9 mouse cellular contexts compared by ENCODE assay signal in genomic region chr8:22228621-22229020, GRCm38 (mm10). TPM values are rescaled to one million over a fixed set of nuclear protein-coding genes. Genes with fewer than 3 reads are reported as not detected.
DNase-seq lines count a peak whose midpoint lies in the region; ATAC-seq and TF ChIP-seq lines count a peak whose summit lies in the region.
"Had no signal": no experiment of that assay in that cellular context is flagged by ENCODE, and none has a peak within 500 bp of the region (broad histone marks: within the 10 kb centered on the region; RNA-seq: fewer than 3 reads in every experiment).

No protein-coding gene starts in this region.

- no peak for DNase-seq in hindbrain, embryonic 14.5 days (ENCODE audit: low spot score)
- DNase-seq in kidney, postnatal 0 days (ENCODE audit: low spot score) = peak; percentile 59
- peak; percentile 20 for DNase-seq in splenic B cell, adult 2 months (ENCODE audit: low read depth, low spot score)
- DNase-seq in cerebellum, adult 11 months = no peak
- DNase-seq in urinary bladder, postnatal 10 days (ENCODE audit: low spot score) = no peak

- H3K9ac ChIP-seq in hindbrain, embryonic 14.5 days = no peak overlapping the region
- no peak overlapping the region for H3K9ac ChIP-seq in hindbrain, embryonic 12.5 days
- H3K9ac ChIP-seq in kidney, postnatal 0 days (ENCODE audit: low read depth, low read length) = no peak overlapping the region
- H3K9ac ChIP-seq: limb, embryonic 13.5 days had no signal

- no peak for TF ChIP-seq CTCF in cortical plate, adult 2 months (IDR thresholded peaks at IDR 0.05; ENCODE audit: extremely low read depth, insufficient read depth, low read length)
- no peak for TF ChIP-seq CTCF in kidney, postnatal 0 days (IDR thresholded peaks at IDR 0.05; ENCODE audit: low read depth)

- H3K4me2 ChIP-seq in hindbrain, embryonic 14.5 days (replicated peaks) = peak overlapping the region; percentile 15
- H3K4me2 ChIP-seq in hindbrain, embryonic 12.5 days (replicated peaks) = no peak overlapping the region
- H3K4me2 ChIP-seq in kidney, postnatal 0 days (ENCODE audit: low read length) = peak overlapping the region; percentile 89

- no peak for TF ChIP-seq POLR2A in cortical plate, adult 2 months (IDR thresholded peaks at IDR 0.05; ENCODE audit: extremely low read depth, insufficient read depth, low read length)

- 34% methylated on average over 7 of the region's 7 CpGs for WGBS in hindbrain, embryonic 14.5 days
- WGBS in hindbrain, embryonic 12.5 days = 38% methylated on average over 7 of the region's 7 CpGs
- WGBS in kidney, postnatal 0 days = 42% methylated on average over 7 of the region's 7 CpGs

- H3K9me3 ChIP-seq in hindbrain, embryonic 14.5 days (ENCODE audit: control insufficient read depth, low read length) = no peaks in the 10 kb centered on the region
- H3K9me3 ChIP-seq in hindbrain, embryonic 12.5 days (replicated peaks) = no peaks in the 10 kb centered on the region
- no peaks in the 10 kb centered on the region for H3K9me3 ChIP-seq in kidney, postnatal 0 days (replicated peaks; ENCODE audit: low read length)
- H3K9me3 ChIP-seq: limb, embryonic 13.5 days had no signal

- no peak for ATAC-seq in hindbrain, embryonic 14.5 days (ENCODE audit: low FRiP score)
- no peak for ATAC-seq in hindbrain, embryonic 12.5 days (ENCODE audit: low FRiP score)
- no peak for ATAC-seq in kidney, postnatal 0 days (replicated peaks; ENCODE audit: low FRiP score, low read depth)
- no peak for ATAC-seq in megakaryocyte-erythroid progenitor cell, adult 5-6 weeks (replicated peaks; ENCODE audit: low FRiP score, low TSS enrichment, poor library complexity, severe bottlenecking)

- H3K4me1 ChIP-seq in hindbrain, embryonic 14.5 days (replicated peaks; ENCODE audit: control insufficient read depth, insufficient read depth, low read length) = no peaks in the 10 kb centered on the region
- 0 out of 2 replicates have a peak, but pooled peaks cover 5% of the 10 kb centered on the region for H3K4me1 ChIP-seq in hindbrain, embryonic 12.5 days
- no peaks in the 10 kb centered on the region for H3K4me1 ChIP-seq in cortical plate, adult 2 months (ENCODE audit: control insufficient read depth, insufficient read depth, low read length)
- no peaks in the 10 kb centered on the region for H3K4me1 ChIP-seq in kidney, postnatal 0 days (replicated peaks; ENCODE audit: insufficient read depth, low read length)

- 0 out of 2 replicates have a peak overlapping the region, but pooled peaks have one; percentile 48 for H3K4me3 ChIP-seq in hindbrain, embryonic 14.5 days (replicated peaks; ENCODE audit: low read length)
- no peak overlapping the region for H3K4me3 ChIP-seq in hindbrain, embryonic 12.5 days
- no peak overlapping the region; the same call in 1 of the 2 replicates for H3K4me3 ChIP-seq in cortical plate, adult 2 months (ENCODE audit: insufficient read depth, low read length)
- H3K4me3 ChIP-seq in kidney, postnatal 0 days (replicated peaks; ENCODE audit: low read depth, low read length) = peak overlapping the region; percentile 48

- H3K27me3 ChIP-seq in hindbrain, embryonic 14.5 days (ENCODE audit: control insufficient read depth, insufficient read depth, low read length) = peaks cover 19% of the 10 kb centered on the region
- H3K27me3 ChIP-seq in hindbrain, embryonic 12.5 days = peaks cover 21% of the 10 kb centered on the region
- no peaks in the 10 kb centered on the region for H3K27me3 ChIP-seq in kidney, postnatal 0 days (ENCODE audit: insufficient read depth, low read length)
- no peaks in the 10 kb centered on the region for H3K27me3 ChIP-seq in splenic B cell, adult 2 months (ENCODE audit: control insufficient read depth, insufficient read depth, low read length, poor library complexity, severe bottlenecking)

- no peak overlapping the region for H3K27ac ChIP-seq in hindbrain, embryonic 14.5 days
- H3K27ac ChIP-seq in hindbrain, embryonic 12.5 days = no peak overlapping the region
- 0 out of 2 replicates have a peak overlapping the region, but pooled peaks have one; percentile 29 for H3K27ac ChIP-seq in cortical plate, adult 2 months (ENCODE audit: insufficient read depth, low read length)
- H3K27ac ChIP-seq in kidney, postnatal 0 days = peak overlapping the region; percentile 70
- H3K27ac ChIP-seq: limb, embryonic 13.5 days had no signal

- H3K36me3 ChIP-seq in hindbrain, embryonic 14.5 days (replicated peaks; ENCODE audit: control insufficient read depth, insufficient read depth) = peaks cover 2% of the 10 kb centered on the region; the same call in 1 of the 2 replicates
- H3K36me3 ChIP-seq in hindbrain, embryonic 12.5 days = 0 out of 2 replicates have a peak, but pooled peaks cover under 1% of the 10 kb centered on the region
- no peaks in the 10 kb centered on the region for H3K36me3 ChIP-seq in kidney, postnatal 0 days (ENCODE audit: insufficient read depth, low read length)
- H3K36me3 ChIP-seq in splenic B cell, adult 2 months (ENCODE audit: control insufficient read depth, insufficient read depth, low read length, poor library complexity, severe bottlenecking) = no peaks in the 10 kb centered on the region

RNA-seq across cellular contexts. Expression of gene Thsd1, which starts 1.5 kb away (rescaled TPM):
- polyA plus RNA-seq in hindbrain, embryonic 14.5 days (2014; fragmentation: Nextera tagmentation; extraction: Ambion mirVana) = 8.2 and 8.3 TPM in 2 replicates
- polyA plus RNA-seq in hindbrain, embryonic 12.5 days (2016; fragmentation: Nextera tagmentation; extraction: Ambion mirVana) = 9.2 and 12.1 TPM in 2 replicates
- 4.7 and 5.6 TPM in 2 replicates for polyA plus RNA-seq in cortical plate, adult 2 months (2012; rRNA removed)
- 10.1 and 11.2 TPM in 2 replicates for polyA plus RNA-seq in kidney, postnatal 0 days (2015; fragmentation: Nextera tagmentation; extraction: Ambion mirVana)
- total RNA-seq in megakaryocyte-erythroid progenitor cell, adult 5-6 weeks (2014; fragmentation: Nextera tagmentation) = 0.52 TPM in 1 of 2 replicates, not detected in the other
- total RNA-seq in megakaryocyte-erythroid progenitor cell, adult 5-6 weeks (2017) = 0.80 and 1.2 TPM in 2 replicates

RNA-seq across cellular contexts. Expression of gene Vps36, which starts 36.0 kb away (rescaled TPM):
- polyA plus RNA-seq in hindbrain, embryonic 14.5 days (2014; fragmentation: Nextera tagmentation; extraction: Ambion mirVana) = 40.7 and 41.8 TPM in 2 replicates
- 39.4 and 39.9 TPM in 2 replicates for polyA plus RNA-seq in hindbrain, embryonic 12.5 days (2016; fragmentation: Nextera tagmentation; extraction: Ambion mirVana)
- 14.2 and 14.7 TPM in 2 replicates for polyA plus RNA-seq in cortical plate, adult 2 months (2012; rRNA removed)
- polyA plus RNA-seq in kidney, postnatal 0 days (2015; fragmentation: Nextera tagmentation; extraction: Ambion mirVana) = 30.3 and 32.2 TPM in 2 replicates
- total RNA-seq in megakaryocyte-erythroid progenitor cell, adult 5-6 weeks (2014; fragmentation: Nextera tagmentation) = 30.9 and 31.8 TPM in 2 replicates
- 30.4 and 38.4 TPM in 2 replicates for total RNA-seq in megakaryocyte-erythroid progenitor cell, adult 5-6 weeks (2017)

RNA-seq across cellular contexts. Expression of gene Ckap2, which starts 43.0 kb away (rescaled TPM):
- polyA plus RNA-seq in hindbrain, embryonic 14.5 days (2014; fragmentation: Nextera tagmentation; extraction: Ambion mirVana) = 14.2 and 14.9 TPM in 2 replicates
- polyA plus RNA-seq in hindbrain, embryonic 12.5 days (2016; fragmentation: Nextera tagmentation; extraction: Ambion mirVana) = 37.0 and 39.8 TPM in 2 replicates
- 0.85 and 1.7 TPM in 2 replicates for polyA plus RNA-seq in cortical plate, adult 2 months (2012; rRNA removed)
- polyA plus RNA-seq in kidney, postnatal 0 days (2015; fragmentation: Nextera tagmentation; extraction: Ambion mirVana) = 22.4 and 23.3 TPM in 2 replicates
- 31.5 and 49.4 TPM in 2 replicates for total RNA-seq in megakaryocyte-erythroid progenitor cell, adult 5-6 weeks (2014; fragmentation: Nextera tagmentation)
- total RNA-seq in megakaryocyte-erythroid progenitor cell, adult 5-6 weeks (2017) = 48.3 and 50.1 TPM in 2 replicates

RNA-seq across cellular contexts. Expression of gene Tpte, which starts 54.6 kb away (rescaled TPM):
- not detected in 2 replicates for polyA plus RNA-seq in hindbrain, embryonic 14.5 days (2014; fragmentation: Nextera tagmentation; extraction: Ambion mirVana)
- polyA plus RNA-seq in hindbrain, embryonic 12.5 days (2016; fragmentation: Nextera tagmentation; extraction: Ambion mirVana) = not detected in 2 replicates
- not detected in 2 replicates for polyA plus RNA-seq in cortical plate, adult 2 months (2012; rRNA removed)
- not detected in 2 replicates for polyA plus RNA-seq in kidney, postnatal 0 days (2015; fragmentation: Nextera tagmentation; extraction: Ambion mirVana)
- not detected in 2 replicates for total RNA-seq in megakaryocyte-erythroid progenitor cell, adult 5-6 weeks (2014; fragmentation: Nextera tagmentation)
- total RNA-seq in megakaryocyte-erythroid progenitor cell, adult 5-6 weeks (2017) = not detected in 2 replicates
- polyA plus RNA-seq: limb, embryonic 13.5 days had no signal

Comparison
In these comparisons a context has a peak if more than half of its experiments do, and no peak if none do; other contexts are left out.
1. H3K4me3 ChIP-seq: peak in hindbrain, embryonic 14.5 days (single experiment) and kidney, postnatal 0 days (single experiment); none in hindbrain, embryonic 12.5 days (single experiment) and cortical plate, adult 2 months (single experiment).
2. DNase-seq: peak in kidney, postnatal 0 days (single experiment) and splenic B cell, adult 2 months (single experiment); none in hindbrain, embryonic 14.5 days (single experiment), cerebellum, adult 11 months (single experiment) and urinary bladder, postnatal 10 days (single experiment).
3. H3K27ac ChIP-seq: peak in cortical plate, adult 2 months (single experiment) and kidney, postnatal 0 days (single experiment); none in hindbrain, embryonic 14.5 days (single experiment) and hindbrain, embryonic 12.5 days (single experiment).